Mouse (Mus musculus) adrenal gland, postnatal 25 days (tissue): ENCODE measurements around the gene Arid5b. TPM values are rescaled to one million over a fixed set of nuclear protein-coding genes. Genes with fewer than 3 reads are reported as not detected.

ENCODE experiments used
- DNase-seq: peaks from one replicate; pipeline ENCODE4 v3.0.0; 2021; ENCODE audit warnings: mixed read lengths
- long read RNA-seq: library from polyadenylated mRNA; stranded (forward); transcript quantifications from one replicate; pipeline ENCODE4 v2.0.0, GENCODE M21; 2021
- total RNA-seq: library from RNA; stranded (reverse); gene quantifications from 2 replicates; pipeline ENCODE4 v1.2.3, GENCODE M21; 2021

Arid5b gene
- 36.8 and 37.2 TPM in 2 replicates for total RNA-seq
- long read RNA-seq, partial matches to known transcripts = 6 of 9 reads
- long read RNA-seq, other reads (novel, unspliced or antisense) = 3 of 9 reads

- DNase-seq = peak; percentile 52
Observed at GRCm38 (mm10) chr10:68278632-68279361, at the start of gene Arid5b. Arid5b (minus strand) TSS chr10:68278740.

- no peak for DNase-seq
Observed at GRCm38 (mm10) chr10:68325378-68325777, 46.8 kb upstream of the Arid5b start.

- no peak for DNase-seq
Observed at GRCm38 (mm10) chr10:68324061-68324460, 45.5 kb upstream of the Arid5b start.

GRCm38 (mm10) chr10:68323167-68323566, 44.6 kb upstream of the Arid5b start:
- no peak for DNase-seq

- DNase-seq = no peak
Observed at GRCm38 (mm10) chr10:68320986-68321385, 42.4 kb upstream of the Arid5b start.

GRCm38 (mm10) chr10:68320496-68320895, 42.0 kb upstream of the Arid5b start:
- no peak for DNase-seq

- no peak for DNase-seq
Observed at GRCm38 (mm10) chr10:68319438-68319837, 40.9 kb upstream of the Arid5b start.

- DNase-seq = peak; percentile 5
Observed at GRCm38 (mm10) chr10:68318438-68318979, 40.0 kb upstream of the Arid5b start.

GRCm38 (mm10) chr10:68312734-68313133, 34.2 kb upstream of the Arid5b start:
- DNase-seq = no peak

GRCm38 (mm10) chr10:68301013-68301412, 22.5 kb upstream of the Arid5b start:
- no peak for DNase-seq

GRCm38 (mm10) chr10:68289465-68289864, 10.9 kb upstream of the Arid5b start:
- DNase-seq = no peak

- DNase-seq = peak; percentile 78
Observed at GRCm38 (mm10) chr10:68282466-68283391, 4.2 kb upstream of the Arid5b start.

GRCm38 (mm10) chr10:68281775-68282106, 3.2 kb upstream of the Arid5b start:
- no peak for DNase-seq

- DNase-seq = no peak
Observed at GRCm38 (mm10) chr10:68281076-68281774, 2.7 kb upstream of the Arid5b start.

- DNase-seq = peak; percentile 75
Observed at GRCm38 (mm10) chr10:68279516-68280501, 1.3 kb upstream of the Arid5b start.

GRCm38 (mm10) chr10:68277671-68278151, 829 bp downstream of the Arid5b start:
- DNase-seq = peak; percentile 38

- peak; percentile 58 for DNase-seq
Observed at GRCm38 (mm10) chr10:68276976-68277441, 1.5 kb downstream of the Arid5b start.

GRCm38 (mm10) chr10:68276350-68276975, 2.1 kb downstream of the Arid5b start:
- peak; percentile 73 for DNase-seq

GRCm38 (mm10) chr10:68274900-68275760, 3.4 kb downstream of the Arid5b start:
- DNase-seq = peak; percentile 8
